Mouse (Mus musculus) limb, embryonic 14.5 days (tissue): ENCODE results near the gene Vmn1r64. TPM values are rescaled to one million over a fixed set of nuclear protein-coding genes. Genes with fewer than 3 reads are reported as not detected.
"Not testable (repeated sequence)": the region's sequence is repeated elsewhere in the genome, so short reads cannot be mapped to it uniquely, and the experiment has no call there.

Source experiments
- ATAC-seq: fragments of 200-750 bp; cut with Nextera tagmentation; 2 replicates; pipeline ENCODE4 v1.8.0; 2017; ENCODE audit warnings: low read depth, moderate number of reproducible peaks, moderate TSS enrichment; ENCODE audit not compliant: low FRiP score
- DNase-seq: peaks from one replicate; pipeline ENCODE4 v3.0.0-alpha.2; 2015; ENCODE audit warnings: low spot score
- H3K27ac ChIP-seq: fragments of 300-500 bp; sonication (generic); replicated peaks from 2 replicates; pipeline ENCODE4 v1.5.1; 2014; ENCODE audit warnings: low read depth, mild to moderate bottlenecking, low read length, moderate library complexity, mixed read lengths
- H3K27me3 ChIP-seq: fragments of 300-500 bp; sonication (generic); 2 replicates; pipeline ENCODE4 v1.6.1; 2014; ENCODE audit warnings: low read length, mixed read lengths; ENCODE audit not compliant: control insufficient read depth, insufficient read depth
- H3K36me3 ChIP-seq: fragments of 300-500 bp; sonication (generic); 2 replicates; pipeline ENCODE4 v1.6.1; 2014; ENCODE audit warnings: mild to moderate bottlenecking, low read length, moderate library complexity, mixed read lengths; ENCODE audit not compliant: control insufficient read depth, insufficient read depth
- H3K4me1 ChIP-seq: fragments of 300-500 bp; sonication (generic); 2 replicates; pipeline ENCODE4 v1.6.1; 2014; ENCODE audit warnings: antibody characterized with exemption, low read length, mixed read lengths; ENCODE audit not compliant: control insufficient read depth, insufficient read depth
- H3K4me2 ChIP-seq: fragments of 300-500 bp; sonication (generic); replicated peaks from 2 replicates; pipeline ENCODE4 v1.6.1; 2014; ENCODE audit warnings: low read depth, mild to moderate bottlenecking, low read length, moderate library complexity; ENCODE audit not compliant: severe bottlenecking
- H3K4me3 ChIP-seq: fragments of 300-500 bp; sonication (generic); replicated peaks from 2 replicates; pipeline ENCODE4 v1.5.1; 2014; ENCODE audit warnings: low read length
- H3K9ac ChIP-seq: fragments of 300-500 bp; sonication (generic); 2 replicates; pipeline ENCODE4 v1.6.1; 2014; ENCODE audit warnings: mild to moderate bottlenecking, low read depth, low read length, moderate library complexity; ENCODE audit not compliant: severe bottlenecking
- H3K9me3 ChIP-seq: fragments of 300-500 bp; sonication (generic); 2 replicates; pipeline ENCODE4 v1.6.1; 2016; ENCODE audit warnings: low read length; ENCODE audit not compliant: control insufficient read depth
- POLR2A ChIP-seq: fragments of 200-500 bp; IDR thresholded peaks from 2 replicates; pipeline ENCODE4 v1.8.0; 2012; ENCODE audit warnings: inconsistent platforms, mild to moderate bottlenecking, moderate library complexity, borderline replicate concordance; ENCODE audit not compliant: insufficient read depth, insufficient read length; ENCODE audit errors: extremely low read depth
- WGBS: fragments of 180-500 bp; shearing (Covaris S2); extraction: QIAGEN DNeasy Blood & Tissue Kit; methylation state at CpG from one replicate; pipeline ENCODE4 v1.1.7; 2014; 5-methylcytosine and 5-hydroxymethylcytosine counted together
- polyA plus RNA-seq, 2 experiments: library from polyadenylated mRNA; depleted of rRNA in 1 of 2; stranded (reverse) in 1 of 2; unstranded in 1 of 2; fragments of >200 nt; fragmentation: Nextera tagmentation in 1 of 2; extraction: Ambion mirVana in 1 of 2; gene quantifications; 2 replicates each; pipeline versions ENCODE4 v1.2.1 to v1.2.3; 2012 to 2014

The Vmn1r64 gene
- not detected in 2 replicates for polyA plus RNA-seq (2012; rRNA removed)
- not detected in 2 replicates for polyA plus RNA-seq (2014; fragmentation: Nextera tagmentation; extraction: Ambion mirVana)

GRCm38 (mm10) chr7:5884442-5884841, at the start of gene Vmn1r64:
Vmn1r64 (minus strand) TSS chr7:5884542.
- H3K4me1 ChIP-seq, result no peaks in the 10 kb centered on the region
- no peaks in the 10 kb centered on the region for H3K36me3 ChIP-seq
- no peak for ATAC-seq
- H3K27me3 ChIP-seq, result no peaks in the 10 kb centered on the region
- H3K9me3 ChIP-seq, result no peaks in the 10 kb centered on the region
- no peak within 1 kb of the TSS for H3K4me2 ChIP-seq
- TF ChIP-seq POLR2A, result no peak
- no peak within 1 kb of the TSS for H3K9ac ChIP-seq
- DNase-seq, result no peak
- no peak within 1 kb of the TSS for H3K27ac ChIP-seq
- H3K4me3 ChIP-seq, result no peak within 1 kb of the TSS

- Histone ChIP-seq H3K27ac (no peak overlapping the region), H3K27me3 (no peaks in the 10 kb centered on the region), H3K36me3 (no peaks in the 10 kb centered on the region), H3K4me2 (no peak overlapping the region), H3K9me3 (peaks cover 11% of the 10 kb centered on the region), H3K4me1 (no peaks in the 10 kb centered on the region), H3K9ac (no peak overlapping the region), H3K4me3 (no peak overlapping the region)
- no peak for ATAC-seq
- WGBS, result 83% methylated on average over 4 of the region's 4 CpGs
- TF ChIP-seq POLR2A, result no peak
- DNase-seq, result no peak
Observed at GRCm38 (mm10) chr7:5899238-5899637, 14.9 kb upstream of the Vmn1r64 start.

- H3K4me1 ChIP-seq, DNase-seq, H3K36me3 ChIP-seq, H3K9ac ChIP-seq, H3K27me3 ChIP-seq, H3K4me2 ChIP-seq, H3K27ac ChIP-seq, ATAC-seq, H3K4me3 ChIP-seq: not testable (repeated sequence)
- peaks cover 16% of the 10 kb centered on the region for H3K9me3 ChIP-seq
- WGBS, result 70% methylated on average over 2 of the region's 2 CpGs
Observed at GRCm38 (mm10) chr7:5897245-5897644, 12.9 kb upstream of the Vmn1r64 start.

Other genes with a start within 250 kb of the Vmn1r64 start
- gene Vmn1r62, start 210.9 kb downstream of the Vmn1r64 start, polyA plus RNA-seq (2012; rRNA removed), result not detected in 2 replicates
- not detected in 2 replicates for gene Vmn1r62, start 210.9 kb downstream of the Vmn1r64 start, polyA plus RNA-seq (2014; fragmentation: Nextera tagmentation; extraction: Ambion mirVana)
- not detected in 2 replicates for gene Vmn1r63, start 79.1 kb downstream of the Vmn1r64 start, polyA plus RNA-seq (2012; rRNA removed)
- not detected in 2 replicates for gene Vmn1r63, start 79.1 kb downstream of the Vmn1r64 start, polyA plus RNA-seq (2014; fragmentation: Nextera tagmentation; extraction: Ambion mirVana)
- gene Vmn1r65, start 126.5 kb upstream of the Vmn1r64 start, polyA plus RNA-seq (2012; rRNA removed), result not detected in 2 replicates
- not detected in 2 replicates for gene Vmn1r65, start 126.5 kb upstream of the Vmn1r64 start, polyA plus RNA-seq (2014; fragmentation: Nextera tagmentation; extraction: Ambion mirVana)
- gene Nlrp4c, start 160.6 kb upstream of the Vmn1r64 start, polyA plus RNA-seq (2012; rRNA removed), result not detected in 2 replicates
- gene Nlrp4c, start 160.6 kb upstream of the Vmn1r64 start, polyA plus RNA-seq (2014; fragmentation: Nextera tagmentation; extraction: Ambion mirVana), result not detected in 2 replicates